Mouse (Mus musculus): ENCODE data around the gene Hoxa4. TPM values are rescaled to one million over a fixed set of nuclear protein-coding genes. Genes with fewer than 3 reads are reported as not detected.

Hoxa4 gene
- polyA plus RNA-seq, 2 experiments from 2014 or later, result not detected

DNA sequence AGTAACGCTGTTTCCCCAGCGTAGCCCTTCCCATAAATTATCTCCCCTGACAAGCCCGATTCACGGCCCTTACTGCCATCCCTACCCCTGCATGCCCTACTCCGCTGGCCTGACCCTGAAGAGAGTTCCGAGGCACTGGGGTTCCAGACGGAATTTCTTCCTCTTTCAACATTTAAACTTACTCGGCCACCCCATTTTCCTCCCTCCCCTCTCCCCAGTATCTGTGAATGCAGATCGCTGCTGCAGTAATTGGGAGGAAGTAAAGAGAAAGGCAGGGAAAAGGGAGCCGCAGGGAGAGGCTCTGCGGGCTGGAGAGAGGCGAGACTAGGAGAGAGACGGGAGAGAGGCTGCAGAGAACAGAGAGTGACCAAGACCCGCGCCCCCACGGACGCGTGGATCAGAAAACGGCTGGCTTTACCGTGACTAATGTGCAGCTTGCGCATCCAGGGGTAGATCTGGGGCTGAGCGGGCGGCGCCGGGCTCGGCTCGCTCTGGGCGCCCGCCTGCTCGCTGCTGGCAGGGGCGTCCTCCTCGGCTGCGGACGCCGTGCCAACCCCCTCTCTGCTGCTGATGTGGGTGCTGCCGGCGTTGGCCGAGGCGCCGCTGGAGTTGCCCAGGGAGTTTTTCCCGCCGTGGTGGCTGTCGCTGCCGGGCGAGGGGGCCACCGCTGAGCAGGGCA lies 12.0 kb upstream of the Hoxa4 start:
- ATAC-seq, result no peak

- ATAC-seq, result no peak
Measured at GRCm38 (mm10) chr6:52203121-52203370, 11.5 kb upstream of the Hoxa4 start.

- ATAC-seq, result no peak
Measured at GRCm38 (mm10) chr6:52202362-52203120, 11.0 kb upstream of the Hoxa4 start.

DNA sequence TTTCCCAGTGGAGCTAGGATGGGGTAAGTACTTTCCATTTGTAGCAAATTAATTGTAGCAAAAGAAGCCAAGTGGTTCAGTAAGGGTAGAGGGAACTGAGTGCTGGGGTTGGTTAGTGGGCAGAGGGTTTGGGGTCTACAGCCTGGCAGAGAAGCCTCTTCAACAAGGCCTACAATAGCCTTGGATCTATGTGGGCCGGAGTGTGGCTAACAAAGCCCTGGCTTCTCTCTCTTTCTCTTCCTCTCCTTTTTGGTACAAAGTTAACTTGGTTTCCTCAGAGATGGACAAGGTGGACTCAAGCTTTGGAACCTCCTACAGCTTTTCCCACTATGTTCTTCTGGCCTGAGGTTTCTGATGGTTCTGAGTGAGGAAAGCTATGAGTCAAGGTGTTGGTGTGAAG lies 9.7 kb upstream of the Hoxa4 start:
- no peak for ATAC-seq

GRCm38 (mm10) chr6:52200751-52201250 lies 9.2 kb upstream of the Hoxa4 start:
- no peak for ATAC-seq

- no peak for ATAC-seq
Measured at GRCm38 (mm10) chr6:52200073-52200750, 8.7 kb upstream of the Hoxa4 start.

GRCm38 (mm10) chr6:52197271-52197670 lies 5.7 kb upstream of the Hoxa4 start:
- no peak for ATAC-seq

- ATAC-seq, result no peak
Measured at GRCm38 (mm10) chr6:52196811-52197210, 5.3 kb upstream of the Hoxa4 start.

GRCm38 (mm10) chr6:52194690-52195089 lies 3.1 kb upstream of the Hoxa4 start:
- ATAC-seq, result no peak

DNA sequence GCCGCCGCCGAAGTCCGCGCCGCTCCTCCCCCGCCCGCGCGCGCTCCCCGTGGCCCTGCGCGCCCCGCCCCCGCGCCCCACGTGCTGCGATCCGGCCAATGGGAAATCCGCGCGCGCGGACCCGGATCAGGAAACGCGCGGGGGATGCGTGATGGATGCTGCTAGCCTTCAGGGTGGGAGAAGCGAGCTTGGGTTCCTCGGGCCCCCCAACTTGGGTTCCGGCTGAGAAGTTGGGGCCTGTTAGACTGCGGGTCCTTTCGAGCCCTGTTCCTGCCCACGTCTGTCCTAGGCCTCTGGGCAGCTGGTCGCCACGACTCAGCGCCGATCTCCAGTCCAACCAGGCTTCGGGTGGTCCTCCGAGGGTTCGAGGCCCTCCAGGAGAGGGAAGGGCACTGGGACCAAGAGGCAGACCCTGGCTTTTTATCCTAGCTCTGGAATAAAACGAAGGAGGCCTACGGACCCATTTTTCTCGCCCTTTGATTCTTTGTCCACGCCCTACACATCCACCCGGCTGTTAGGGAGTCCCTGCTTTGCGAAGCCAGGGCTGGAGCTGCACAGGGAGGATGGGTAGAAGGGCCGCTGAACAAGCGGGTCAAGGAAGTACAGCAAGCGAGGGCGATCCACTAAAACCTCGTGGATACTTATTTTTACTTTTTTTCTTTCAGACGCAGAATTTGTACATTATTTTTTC lies 452 bp upstream of the Hoxa4 start:
- ATAC-seq, result peak; percentile 94

DNA sequence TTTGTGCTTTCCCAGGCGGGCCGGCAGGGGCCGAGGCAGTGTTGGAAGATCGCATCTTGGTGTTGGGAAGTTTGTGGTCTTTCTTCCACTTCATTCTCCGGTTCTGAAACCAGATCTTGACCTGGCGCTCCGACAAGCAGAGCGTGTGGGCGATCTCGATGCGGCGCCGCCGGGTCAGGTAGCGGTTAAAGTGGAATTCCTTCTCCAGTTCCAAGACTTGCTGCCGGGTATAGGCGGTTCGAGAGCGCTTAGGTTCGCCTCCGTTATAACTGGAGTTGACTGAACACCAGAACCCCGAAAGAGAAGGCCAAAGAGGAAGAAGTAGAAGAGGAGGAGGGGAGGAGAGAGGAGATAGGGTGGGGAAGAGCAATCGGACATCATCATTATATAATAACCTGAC lies 1.1 kb downstream of the Hoxa4 start:
- no peak for ATAC-seq

GRCm38 (mm10) chr6:52189909-52190308 lies 1.6 kb downstream of the Hoxa4 start:
- no peak for ATAC-seq

DNA sequence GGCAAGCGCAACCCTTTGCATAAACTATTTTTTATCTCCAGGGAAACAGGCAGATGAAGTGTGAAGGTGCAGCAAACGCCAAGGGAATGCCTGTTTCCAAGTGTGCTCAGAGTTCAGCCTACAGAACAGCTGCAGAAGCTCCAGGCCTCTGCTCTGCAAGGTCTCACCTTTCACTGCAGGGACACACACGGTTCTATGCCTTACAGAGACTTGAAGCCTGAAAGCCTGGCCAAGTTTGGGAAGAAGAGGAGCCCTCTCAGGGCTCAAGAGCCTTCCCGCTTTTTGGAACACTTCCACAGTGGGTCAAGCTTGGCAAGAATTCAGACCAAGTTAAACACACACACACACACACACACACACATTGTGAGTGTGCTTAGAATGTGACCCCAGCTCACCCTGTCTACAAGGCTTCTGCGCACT lies 2.4 kb downstream of the Hoxa4 start:
- no peak for ATAC-seq

GRCm38 (mm10) chr6:52186500-52186899 lies 5.1 kb downstream of the Hoxa4 start:
- no peak for ATAC-seq

GRCm38 (mm10) chr6:52185834-52186233 lies 5.7 kb downstream of the Hoxa4 start:
- no peak for ATAC-seq

- ATAC-seq, result no peak
Measured at GRCm38 (mm10) chr6:52185222-52185621, 6.3 kb downstream of the Hoxa4 start.

- ATAC-seq, result no peak
Measured at GRCm38 (mm10) chr6:52184668-52185067, 6.9 kb downstream of the Hoxa4 start.

DNA sequence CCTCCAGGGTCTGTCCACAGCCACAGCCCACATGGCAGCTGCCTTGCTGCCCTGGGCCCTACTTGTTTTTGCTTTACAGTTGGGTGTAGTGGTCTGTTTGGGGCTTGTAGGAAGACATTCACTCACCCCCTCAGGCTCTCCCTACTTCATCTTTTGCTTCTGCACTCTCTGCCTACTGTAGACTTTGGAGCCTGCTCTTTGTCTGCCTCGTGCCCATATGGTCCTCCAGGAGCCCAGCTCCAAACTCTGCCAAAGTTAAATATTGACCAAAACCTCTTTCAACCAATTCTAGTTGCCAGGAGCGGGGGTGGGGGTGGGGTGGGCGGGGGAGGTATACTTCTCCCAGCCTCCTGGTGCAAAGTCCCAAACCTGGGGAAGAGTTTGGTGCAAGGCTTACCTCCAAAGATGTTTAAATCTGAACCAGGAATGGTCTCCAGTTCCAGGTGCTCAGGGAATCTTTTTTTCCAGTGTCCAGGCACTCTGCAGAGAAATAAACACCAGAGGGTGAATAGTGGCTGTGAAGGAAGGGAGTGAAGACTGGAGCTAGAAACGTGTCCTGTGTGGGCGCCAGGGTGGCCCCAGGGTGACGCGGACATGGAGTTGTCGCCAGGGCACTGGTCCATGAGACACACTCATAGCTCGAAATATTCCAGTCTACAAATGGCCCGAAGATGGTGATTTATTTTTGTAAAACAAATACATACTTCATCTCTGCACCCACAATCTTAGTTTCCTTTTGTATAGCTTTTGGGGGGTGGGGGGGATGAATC lies 8.1 kb downstream of the Hoxa4 start:
- no peak for ATAC-seq

DNA sequence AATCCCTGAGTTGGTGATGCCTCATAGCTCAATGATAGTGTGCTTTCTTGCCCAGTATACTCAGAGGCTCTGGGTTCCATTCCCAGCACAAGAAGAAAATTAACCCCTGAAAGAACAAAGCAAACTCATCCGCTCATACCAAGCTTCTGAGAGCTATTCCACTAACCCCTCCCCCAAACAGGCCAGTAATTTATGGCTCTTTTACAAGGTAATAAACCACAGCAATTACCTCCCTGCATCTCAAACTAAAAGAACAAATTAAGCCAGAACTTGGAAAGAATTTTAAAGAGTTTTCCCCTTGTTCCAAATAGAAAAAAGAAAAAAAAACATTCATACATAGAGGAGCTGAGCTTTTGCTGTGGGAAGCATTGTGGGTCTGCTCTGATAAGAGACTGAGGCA lies 8.8 kb downstream of the Hoxa4 start:
- no peak for ATAC-seq

GRCm38 (mm10) chr6:52182030-52182429 lies 9.5 kb downstream of the Hoxa4 start:
- ATAC-seq, result no peak

DNA sequence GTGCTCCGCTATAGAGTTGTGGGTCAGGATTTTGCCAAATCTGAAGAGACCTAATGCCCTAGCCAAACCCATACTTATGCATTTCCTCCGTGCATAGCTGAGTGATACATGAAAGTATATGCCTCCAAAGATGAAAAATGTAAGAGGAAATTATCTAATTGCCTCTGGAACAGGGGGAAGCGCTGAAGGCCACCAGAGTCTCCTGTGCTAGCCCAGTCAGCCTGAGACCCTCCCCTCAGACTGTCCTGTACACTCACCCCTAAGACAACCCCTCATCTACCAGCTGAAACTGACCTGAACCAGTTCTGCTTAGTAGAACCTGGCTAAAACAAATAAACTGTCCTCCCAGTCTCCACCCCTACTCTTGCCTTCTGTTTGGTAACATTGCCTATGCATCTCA lies 10.8 kb downstream of the Hoxa4 start:
- no peak for ATAC-seq

- no peak for ATAC-seq
Measured at GRCm38 (mm10) chr6:52180213-52180710, 11.3 kb downstream of the Hoxa4 start.

Measured in activated CD4-positive, CD25-positive, alpha-beta regulatory T cell, adult 4 months (primary cell).